Mouse (Mus musculus) liver, postnatal 0 days (tissue): ENCODE measurements around the gene Csn1s2a.

Experiments
- CTCF ChIP-seq: sonication (generic); IDR thresholded peaks from 2 replicates; pipeline ENCODE4 v1.5.1; 2016; ENCODE audit warnings: antibody characterized with exemption, low read depth
- EP300 ChIP-seq: IDR thresholded peaks from 2 replicates; pipeline ENCODE4 v1.6.1; 2016; ENCODE audit warnings: antibody characterized with exemption, low read depth, mild to moderate bottlenecking

DNA sequence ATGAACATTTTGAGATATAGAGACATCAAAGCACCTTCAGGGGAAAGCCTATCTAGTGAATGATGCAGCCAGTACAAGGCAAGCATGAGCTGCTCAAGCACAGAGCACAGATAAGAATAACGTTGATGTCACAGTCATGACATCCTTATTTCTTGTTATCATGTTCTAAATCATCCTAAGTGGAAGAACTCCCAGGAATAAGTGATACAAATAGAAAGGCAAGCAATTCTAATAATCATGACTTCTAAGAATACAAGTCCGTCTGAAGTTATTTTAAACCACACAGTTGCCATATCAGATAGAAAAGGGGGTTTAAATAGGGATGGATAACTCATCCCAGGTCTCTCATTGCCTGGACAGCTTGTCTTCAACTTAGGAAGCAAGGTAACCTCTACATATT is 33.4 kb downstream of the Csn1s2a start, which contains the start of gene Csn1s2b:
- TF ChIP-seq CTCF (no peak), EP300 (no peak)
